Mouse (Mus musculus): ENCODE measurements at regions not wholly inside any gene's neighbourhood (a gene's known extent, or its start where the extent isn't known, plus 50 kb on each side); places are given as distances from the start of the nearest gene placed in this dataset.

DNA sequence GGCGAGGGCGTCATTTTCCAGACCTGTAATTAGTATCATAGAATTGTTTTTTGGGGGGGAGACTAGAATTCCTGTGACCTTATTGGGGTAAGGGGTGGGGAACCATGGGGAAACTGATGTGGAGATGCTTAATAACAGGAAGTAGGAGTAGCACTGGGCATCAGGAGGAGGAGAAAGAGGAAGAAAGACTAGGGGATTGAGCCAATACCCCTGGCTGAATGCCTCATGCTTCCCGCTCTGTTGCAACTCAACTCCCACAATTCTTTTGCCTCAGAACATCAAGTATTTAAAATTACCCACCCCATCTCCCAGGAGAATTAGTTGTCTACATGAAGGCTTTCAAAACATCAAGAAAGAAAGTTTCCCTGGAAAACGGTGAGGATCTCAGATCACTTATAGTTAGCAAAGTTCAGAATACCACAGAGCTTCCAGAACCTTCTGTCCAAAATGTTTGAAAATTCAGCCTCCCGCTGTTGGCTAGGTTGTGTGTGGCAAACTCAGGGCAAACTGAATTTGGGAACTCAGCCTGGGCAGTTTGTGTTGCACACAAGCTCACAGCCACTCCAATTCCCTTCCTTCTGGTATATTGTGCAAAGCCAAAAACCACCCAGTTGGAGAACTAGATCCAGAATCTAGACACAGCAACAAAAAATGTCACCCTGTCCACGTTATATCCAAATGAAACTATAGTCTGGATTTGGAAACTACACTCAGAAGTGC is 209.8 kb downstream of the Icos start:
- Histone ChIP-seq H3K36me3 (no peaks in the 10 kb centered on the region), H3K4me2 (replicated peaks) (no peak overlapping the region), H3K4me1 (peaks cover 3% of the 10 kb centered on the region; the same call in 1 of the 2 replicates), H3K27me3 (no peaks in the 10 kb centered on the region), H3K27ac (no peak overlapping the region), H3K4me3 (no peak overlapping the region), H3K9ac (no peak overlapping the region), H3K9me3 (no peaks in the 10 kb centered on the region)
- WGBS, result 85% methylated on average over 6 of the region's 6 CpGs
- no peak for ATAC-seq (ENCODE audit: insufficient number of reproducible peaks, insufficient read depth, low FRiP score, low TSS enrichment)

DNA sequence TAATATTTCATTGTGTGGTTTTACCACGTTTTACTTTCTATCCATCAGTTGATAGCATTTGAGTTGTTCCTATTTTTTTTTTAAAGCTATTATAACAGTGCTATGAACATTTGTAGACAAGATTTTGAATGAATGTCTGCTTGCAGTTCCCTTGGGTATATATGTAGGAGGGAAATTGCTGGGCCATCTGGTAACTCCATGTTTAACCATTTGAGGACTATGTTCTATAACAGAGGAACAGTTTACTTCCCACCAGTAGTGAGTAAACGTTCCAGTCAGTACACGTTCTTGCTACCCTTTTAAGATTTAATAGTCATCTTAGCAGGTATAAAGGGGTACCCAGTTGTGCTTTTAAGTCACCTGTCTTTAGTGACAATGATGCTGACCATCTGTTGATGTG is 213.2 kb downstream of the Icos start:
- no peak overlapping the region for H3K4me3 ChIP-seq
- H3K36me3 ChIP-seq, result no peaks in the 10 kb centered on the region
- no peaks in the 10 kb centered on the region for H3K9me3 ChIP-seq
- ATAC-seq (ENCODE audit: insufficient number of reproducible peaks, insufficient read depth, low FRiP score, low TSS enrichment), result no peak
- H3K9ac ChIP-seq, result no peak overlapping the region
- no peaks in the 10 kb centered on the region for H3K27me3 ChIP-seq
- H3K27ac ChIP-seq, result no peak overlapping the region
- peaks cover 3% of the 10 kb centered on the region; the same call in 1 of the 2 replicates for H3K4me1 ChIP-seq
- no peak overlapping the region for H3K4me2 ChIP-seq (replicated peaks)
- WGBS, result 71% methylated on average over 3 of the region's 3 CpGs

GRCm38 (mm10) chr1:61198549-61199062 is 220.9 kb downstream of the Icos start:
- Histone ChIP-seq H3K27me3 (no peaks in the 10 kb centered on the region), H3K36me3 (no peaks in the 10 kb centered on the region), H3K9me3 (no peaks in the 10 kb centered on the region), H3K4me3 (no peak overlapping the region), H3K27ac (no peak overlapping the region), H3K9ac (no peak overlapping the region), H3K4me2 (replicated peaks) (no peak overlapping the region), H3K4me1 (peaks cover 13% of the 10 kb centered on the region)
- WGBS, result 92% methylated on average over 3 of the region's 3 CpGs
- no peak for ATAC-seq (ENCODE audit: insufficient number of reproducible peaks, insufficient read depth, low FRiP score, low TSS enrichment)

DNA sequence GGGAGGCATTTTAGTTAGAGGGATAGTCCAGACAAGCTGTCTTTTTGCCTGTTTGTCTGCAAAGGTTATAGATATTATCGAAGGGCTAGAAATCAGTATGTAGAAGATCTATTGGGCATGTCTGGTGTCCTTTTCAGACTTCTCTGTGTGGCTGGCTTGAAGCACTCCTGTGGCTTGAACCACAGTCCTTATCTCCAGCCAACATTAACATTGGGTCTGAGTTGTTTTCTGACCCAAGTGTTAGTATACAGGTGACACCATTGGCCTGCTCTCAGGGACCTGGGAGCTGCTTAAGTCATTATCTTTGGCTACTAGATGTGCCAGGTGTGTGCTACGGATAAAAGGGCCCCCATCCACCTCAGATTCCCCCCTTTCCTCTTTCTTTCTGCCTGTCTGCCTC is 223.3 kb downstream of the Icos start:
- Histone ChIP-seq H3K27me3 (no peaks in the 10 kb centered on the region), H3K9ac (no peak overlapping the region), H3K4me3 (no peak overlapping the region), H3K36me3 (no peaks in the 10 kb centered on the region), H3K9me3 (no peaks in the 10 kb centered on the region), H3K4me2 (replicated peaks) (no peak overlapping the region), H3K4me1 (peaks cover 16% of the 10 kb centered on the region), H3K27ac (no peak overlapping the region)
- 78% methylated on average over 2 of the region's 2 CpGs for WGBS
- no peak for ATAC-seq (ENCODE audit: insufficient number of reproducible peaks, insufficient read depth, low FRiP score, low TSS enrichment)

DNA sequence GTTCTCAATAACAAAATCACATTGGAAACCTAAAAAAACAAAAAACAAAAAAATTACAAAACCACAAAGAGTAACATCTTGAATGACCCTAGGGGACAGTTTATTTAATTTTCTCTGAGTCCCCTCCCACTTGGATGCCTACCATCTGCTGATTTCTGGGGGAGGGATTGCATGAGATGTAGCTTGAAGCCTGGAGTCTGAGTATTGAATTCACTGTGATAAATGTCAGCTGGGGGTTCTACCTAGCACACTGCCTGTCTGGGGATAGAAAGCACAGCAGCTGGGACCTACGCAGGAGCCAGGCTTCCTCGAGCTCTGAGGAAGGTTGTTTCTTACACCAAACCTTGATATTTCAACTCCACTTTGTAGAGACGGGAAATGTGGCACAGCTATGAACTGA is 224.4 kb downstream of the Icos start:
- Histone ChIP-seq H3K4me1 (peaks cover 16% of the 10 kb centered on the region), H3K27ac (no peak overlapping the region), H3K4me2 (replicated peaks) (no peak overlapping the region), H3K9ac (no peak overlapping the region), H3K9me3 (no peaks in the 10 kb centered on the region), H3K27me3 (no peaks in the 10 kb centered on the region), H3K4me3 (no peak overlapping the region), H3K36me3 (no peaks in the 10 kb centered on the region)
- WGBS, result 62% methylated on average over 3 of the region's 3 CpGs
- no peak for ATAC-seq (ENCODE audit: insufficient number of reproducible peaks, insufficient read depth, low FRiP score, low TSS enrichment)

DNA sequence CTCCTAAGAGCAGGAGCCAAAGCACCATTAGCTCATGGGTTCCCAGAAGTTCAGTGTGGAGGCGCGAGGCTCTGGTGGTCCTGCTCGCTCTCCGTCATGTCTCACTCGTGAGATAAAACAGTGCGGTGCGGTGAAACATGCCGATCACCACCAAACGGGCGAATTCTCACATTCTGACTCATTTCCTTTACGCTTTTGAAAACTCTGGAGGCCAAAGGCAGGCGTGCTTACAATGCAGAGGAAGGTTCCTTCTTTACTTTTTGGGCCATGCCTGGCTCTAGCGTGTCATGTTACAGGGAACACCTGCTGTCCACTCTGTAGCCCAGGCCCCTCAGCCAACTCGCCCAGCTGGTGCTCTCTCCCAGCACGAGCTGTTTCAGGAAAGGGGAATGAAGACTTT is 225.4 kb downstream of the Icos start:
- 17% methylated on average over 15 of the region's 15 CpGs for WGBS
- Histone ChIP-seq H3K27ac (peak overlapping the region; percentile 54; the same call in 1 of the 2 replicates), H3K9ac (no peak overlapping the region), H3K9me3 (no peaks in the 10 kb centered on the region), H3K4me3 (no peak overlapping the region), H3K36me3 (no peaks in the 10 kb centered on the region), H3K4me1 (peaks cover 16% of the 10 kb centered on the region), H3K4me2 (replicated peaks) (peak overlapping the region; percentile 36), H3K27me3 (no peaks in the 10 kb centered on the region)
- ATAC-seq (ENCODE audit: insufficient number of reproducible peaks, insufficient read depth, low FRiP score, low TSS enrichment), result peak; percentile 52; the same call in 1 of the 2 replicates

GRCm38 (mm10) chr1:61203612-61204011 is 225.9 kb downstream of the Icos start:
- H3K36me3 ChIP-seq, result no peaks in the 10 kb centered on the region
- WGBS, result 7% methylated on average over 6 of the region's 6 CpGs
- H3K27me3 ChIP-seq, result no peaks in the 10 kb centered on the region
- no peak for ATAC-seq (ENCODE audit: insufficient number of reproducible peaks, insufficient read depth, low FRiP score, low TSS enrichment)
- H3K27ac ChIP-seq, result peak overlapping the region; percentile 54; the same call in 1 of the 2 replicates
- H3K4me1 ChIP-seq, result peaks cover 16% of the 10 kb centered on the region
- H3K4me3 ChIP-seq, result no peak overlapping the region
- H3K9ac ChIP-seq, result no peak overlapping the region
- peak overlapping the region; percentile 36 for H3K4me2 ChIP-seq (replicated peaks)
- H3K9me3 ChIP-seq, result no peaks in the 10 kb centered on the region

DNA sequence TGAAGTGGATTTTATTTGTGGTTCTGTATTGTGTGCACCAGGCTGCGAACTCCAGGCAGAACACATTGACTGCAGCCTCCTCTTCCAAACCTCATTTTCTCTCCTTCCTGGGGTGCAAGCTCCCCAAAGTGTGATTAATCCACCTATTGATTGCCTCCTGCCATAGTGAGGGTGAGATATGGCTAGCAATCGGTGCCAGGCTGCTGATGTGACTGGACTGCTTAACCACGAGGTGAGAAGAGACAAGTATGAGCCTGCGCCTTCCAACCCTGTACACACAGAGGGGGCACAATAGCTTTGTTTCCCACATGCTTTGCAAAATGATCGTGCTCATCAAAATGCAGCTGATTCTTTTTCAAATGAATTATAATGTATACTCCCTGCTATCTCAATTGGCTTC is 227.4 kb downstream of the Icos start:
- Histone ChIP-seq H3K9ac (no peak overlapping the region), H3K9me3 (no peaks in the 10 kb centered on the region), H3K27ac (no peak overlapping the region), H3K27me3 (no peaks in the 10 kb centered on the region), H3K4me2 (replicated peaks) (no peak overlapping the region), H3K4me3 (no peak overlapping the region), H3K36me3 (no peaks in the 10 kb centered on the region), H3K4me1 (peaks cover 16% of the 10 kb centered on the region)
- no peak for ATAC-seq (ENCODE audit: insufficient number of reproducible peaks, insufficient read depth, low FRiP score, low TSS enrichment)
- 74% methylated on average over 5 of the region's 5 CpGs for WGBS

- Histone ChIP-seq H3K9ac (no peak overlapping the region), H3K4me3 (no peak overlapping the region), H3K4me2 (replicated peaks) (no peak overlapping the region), H3K27me3 (no peaks in the 10 kb centered on the region), H3K9me3 (no peaks in the 10 kb centered on the region), H3K36me3 (no peaks in the 10 kb centered on the region), H3K27ac (no peak overlapping the region), H3K4me1 (peaks cover 16% of the 10 kb centered on the region)
- ATAC-seq (ENCODE audit: insufficient number of reproducible peaks, insufficient read depth, low FRiP score, low TSS enrichment), result no peak
- 82% methylated on average over 6 of the region's 6 CpGs for WGBS
These were observed 229.2 kb downstream of the Icos start for GRCm38 (mm10) chr1:61206861-61207380.

GRCm38 (mm10) chr1:61208386-61208785 is 230.7 kb downstream of the Icos start:
- H3K4me1 ChIP-seq, result peaks cover 5% of the 10 kb centered on the region
- no peaks in the 10 kb centered on the region for H3K27me3 ChIP-seq
- 63% methylated on average over 1 of the region's 1 CpGs for WGBS
- H3K36me3 ChIP-seq, result no peaks in the 10 kb centered on the region
- H3K4me2 ChIP-seq (replicated peaks), result no peak overlapping the region
- H3K9me3 ChIP-seq, result no peaks in the 10 kb centered on the region
- no peak for ATAC-seq (ENCODE audit: insufficient number of reproducible peaks, insufficient read depth, low FRiP score, low TSS enrichment)
- H3K27ac ChIP-seq, result no peak overlapping the region
- no peak overlapping the region for H3K4me3 ChIP-seq
- H3K9ac ChIP-seq, result no peak overlapping the region

GRCm38 (mm10) chr1:61221131-61221530 is 243.4 kb downstream of the Icos start:
- no peak for ATAC-seq (ENCODE audit: insufficient number of reproducible peaks, insufficient read depth, low FRiP score, low TSS enrichment)
- Histone ChIP-seq H3K36me3 (no peaks in the 10 kb centered on the region), H3K27me3 (no peaks in the 10 kb centered on the region), H3K9me3 (no peaks in the 10 kb centered on the region), H3K9ac (no peak overlapping the region), H3K4me3 (no peak overlapping the region), H3K27ac (no peak overlapping the region), H3K4me2 (replicated peaks) (no peak overlapping the region), H3K4me1 (no peaks in the 10 kb centered on the region)
- WGBS, result 56% methylated on average over 1 of the region's 1 CpGs

DNA sequence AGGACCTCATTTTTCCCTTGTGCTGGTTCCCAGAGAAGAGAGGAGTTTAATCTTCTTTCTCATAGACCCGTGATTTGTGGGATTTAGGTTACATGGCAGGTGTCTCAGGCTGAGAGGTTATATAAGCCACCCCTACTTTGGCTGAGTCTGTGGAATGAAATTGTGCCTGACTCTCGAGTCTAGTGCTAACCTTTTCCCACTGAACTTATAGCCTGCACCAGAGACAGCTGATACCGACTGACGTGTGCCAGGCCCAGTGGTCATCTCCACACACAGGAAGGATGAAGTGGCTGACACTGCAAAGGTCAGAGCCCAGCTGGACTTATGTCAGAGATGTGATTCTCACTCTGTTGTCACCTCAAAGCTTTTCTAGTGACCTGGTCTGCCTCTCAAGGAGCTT is 251.2 kb downstream of the Icos start:
- Histone ChIP-seq H3K9me3 (no peaks in the 10 kb centered on the region), H3K9ac (no peak overlapping the region), H3K36me3 (no peaks in the 10 kb centered on the region), H3K4me3 (no peak overlapping the region), H3K4me1 (peaks cover 12% of the 10 kb centered on the region), H3K27me3 (no peaks in the 10 kb centered on the region), H3K27ac (no peak overlapping the region), H3K4me2 (replicated peaks) (no peak overlapping the region)
- 0 out of 2 replicates have a peak, but pooled peaks have one; percentile 56 for ATAC-seq (ENCODE audit: insufficient number of reproducible peaks, insufficient read depth, low FRiP score, low TSS enrichment)
- 49% methylated on average over 4 of the region's 4 CpGs for WGBS

Measured in embryonic facial prominence, embryonic 12.5 days (tissue).